Mouse (Mus musculus) CD4-positive, CD25-positive, alpha-beta regulatory T cell, adult 4 months (primary cell): ENCODE data around the gene Kif3c. TPM values are rescaled to one million over a fixed set of nuclear protein-coding genes. Genes with fewer than 3 reads are reported as not detected.

Experiments
- ATAC-seq: one replicate; pipeline ENCODE4 v1.8.0; 2017
- polyA plus RNA-seq, 2 experiments: library from polyadenylated mRNA; unstranded; fragments of 100-300 nt; shearing (Covaris generic); gene quantifications; one replicate each; pipeline ENCODE4 v1.2.1; 2017

The Kif3c gene
- polyA plus RNA-seq, 2 experiments from 2014 or later = 2.6 to 3.3 TPM

DNA sequence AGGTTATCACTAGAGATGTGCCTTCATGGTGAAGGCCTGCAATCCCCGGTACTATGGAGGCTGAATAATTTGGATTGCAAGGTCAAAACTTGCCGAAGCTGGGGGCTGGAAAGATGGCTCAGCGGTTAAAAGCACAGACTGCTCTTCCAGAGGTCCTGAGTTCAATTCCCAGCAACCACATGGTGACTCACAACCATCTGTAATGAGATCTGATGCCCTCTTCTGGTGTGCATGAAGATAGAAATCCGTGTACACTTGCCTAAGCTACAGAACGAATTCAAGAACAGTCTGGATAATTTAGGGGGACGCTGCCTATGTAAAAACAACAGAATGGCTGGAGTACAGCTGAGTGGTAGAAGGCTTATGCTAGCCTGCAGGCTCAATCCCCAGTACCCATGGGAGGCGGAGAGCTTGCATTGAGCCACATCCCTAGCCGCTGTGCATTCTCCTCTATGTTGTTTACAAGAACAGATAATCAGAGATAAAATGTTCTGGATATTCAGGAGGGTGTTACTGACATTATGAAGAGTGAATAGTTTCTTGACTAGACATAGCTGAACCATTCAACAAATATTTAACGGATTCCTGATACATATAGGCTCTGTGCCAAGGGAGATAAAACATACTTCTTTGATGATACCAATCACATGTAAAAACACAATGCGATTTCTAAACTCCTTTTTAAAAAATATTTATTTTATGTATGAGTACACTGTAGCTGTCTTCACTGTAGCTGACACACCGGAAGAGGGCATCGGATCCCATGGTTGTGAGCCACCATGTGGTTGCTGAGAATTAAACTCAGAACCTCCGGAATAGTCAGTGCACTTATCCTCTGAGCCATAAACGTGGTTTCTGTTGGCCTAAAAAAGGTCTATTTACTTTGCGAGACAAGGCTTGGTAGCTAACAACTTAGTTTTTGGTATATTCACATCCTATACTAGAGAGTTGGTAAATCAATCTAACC, 60.7 kb downstream of the Kif3c start:
- peak; percentile 22 for ATAC-seq

DNA sequence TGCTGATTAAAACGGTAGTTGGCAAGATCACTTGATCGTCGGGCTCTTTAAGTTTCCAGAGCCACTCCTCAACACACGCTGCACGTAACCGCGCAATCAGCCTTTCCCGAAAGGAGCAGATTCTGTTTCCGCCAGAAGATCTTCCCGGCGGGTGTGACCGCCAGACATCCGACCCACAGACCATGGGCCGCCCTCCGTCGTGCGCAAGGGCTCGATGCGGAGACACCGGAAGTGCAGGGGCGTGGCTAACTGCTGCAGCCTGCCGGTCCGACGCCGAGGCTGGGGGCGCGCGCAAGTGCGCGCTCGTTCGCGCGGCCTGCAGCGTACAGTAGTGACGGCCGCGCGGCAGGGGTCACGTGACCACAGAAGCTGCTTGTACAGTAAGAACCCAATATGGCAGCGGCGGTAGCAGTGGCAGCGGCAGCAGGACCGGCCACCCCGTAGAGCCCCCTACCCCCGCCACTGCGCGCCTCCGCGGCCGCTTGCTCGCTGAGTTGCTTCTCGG, 61.6 kb downstream of the Kif3c start, which contains the start of gene Asxl2:
TSS of gene Asxl2 (plus strand) at position 328 of the 505 bp plus-strand sequence.
- peak; percentile 80 for ATAC-seq

DNA sequence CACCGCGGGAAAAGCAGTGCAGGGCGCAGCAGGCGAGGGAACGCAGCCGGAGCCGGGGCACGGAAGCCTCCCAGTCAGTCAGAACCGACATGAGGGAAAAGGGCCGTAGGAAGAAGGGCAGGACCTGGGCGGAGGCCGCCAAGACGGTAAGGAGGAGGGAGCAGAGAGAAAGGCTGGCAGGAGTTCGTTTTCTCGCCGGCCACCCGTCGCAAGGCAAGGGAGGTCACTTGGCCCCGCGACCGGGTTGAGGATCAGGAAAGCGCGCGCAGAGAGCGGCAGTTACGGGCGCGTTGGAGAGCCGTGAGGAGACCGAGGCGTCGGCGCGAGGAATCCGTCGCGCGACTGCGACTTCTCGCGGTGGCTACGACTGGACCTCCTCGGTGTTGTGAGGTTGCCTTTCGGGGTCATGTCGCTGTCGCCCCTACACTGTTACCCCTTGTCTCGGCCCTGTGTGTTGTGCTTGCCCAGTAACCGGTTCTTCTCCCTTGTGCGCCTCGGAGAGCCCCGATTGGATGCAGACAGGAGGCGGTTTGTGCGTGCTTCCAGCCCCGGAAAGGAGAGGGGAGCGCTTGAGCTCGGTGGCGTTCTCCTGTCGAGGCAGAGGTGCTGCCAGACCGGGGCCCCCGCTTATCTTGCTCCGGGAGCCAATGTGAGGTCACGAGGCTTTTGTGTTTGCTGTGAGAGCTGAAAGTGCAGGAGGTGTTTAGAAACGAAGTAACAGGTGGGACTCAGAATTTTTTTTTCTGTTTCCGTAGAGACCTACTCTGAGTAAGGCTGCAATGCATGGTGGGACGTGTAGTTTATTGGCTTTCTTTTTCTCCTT, 62.3 kb downstream of the Kif3c start:
- ATAC-seq = peak; percentile 60

DNA sequence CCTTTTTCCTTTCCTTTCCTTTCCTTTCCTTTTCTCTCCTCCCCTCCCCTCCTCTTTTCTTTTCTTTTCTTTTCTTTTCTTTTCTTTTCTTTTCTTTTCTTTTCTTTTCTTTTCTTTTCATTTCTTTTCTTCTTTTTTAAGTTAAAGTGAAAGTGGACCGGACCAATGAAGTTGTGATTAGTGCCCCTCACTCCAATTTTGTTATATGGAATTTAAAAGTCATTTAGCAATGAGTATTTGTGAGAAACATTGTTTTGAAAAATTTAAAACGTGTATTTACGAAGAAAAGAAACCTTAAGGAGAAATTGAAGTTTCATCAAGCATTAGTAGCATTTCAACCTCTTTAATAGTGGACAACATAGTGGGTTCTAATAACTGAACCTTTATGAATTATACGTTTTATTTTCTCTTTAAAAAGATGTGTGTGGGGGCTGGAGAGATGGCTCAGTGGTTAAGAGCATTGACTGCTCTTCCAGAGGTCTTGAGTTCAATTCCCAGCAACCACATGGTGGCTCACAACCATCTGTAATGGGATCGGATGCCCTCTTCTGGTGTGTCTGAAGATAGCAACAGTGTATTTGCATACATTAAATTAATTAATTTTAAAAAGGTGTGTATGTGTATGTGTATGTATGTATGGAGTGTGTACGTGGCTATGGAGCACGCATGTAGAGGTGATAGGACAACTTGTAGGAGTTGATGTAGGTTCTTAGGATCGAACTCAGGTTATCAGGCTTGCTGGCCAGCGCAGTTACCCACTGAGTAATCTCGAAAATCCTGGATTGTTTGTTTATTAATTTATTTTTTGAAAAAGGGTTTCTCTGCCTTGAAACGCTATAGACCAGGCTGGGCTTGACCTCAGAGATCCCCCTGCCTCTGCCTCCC, 63.2 kb downstream of the Kif3c start:
- ATAC-seq = no peak

DNA sequence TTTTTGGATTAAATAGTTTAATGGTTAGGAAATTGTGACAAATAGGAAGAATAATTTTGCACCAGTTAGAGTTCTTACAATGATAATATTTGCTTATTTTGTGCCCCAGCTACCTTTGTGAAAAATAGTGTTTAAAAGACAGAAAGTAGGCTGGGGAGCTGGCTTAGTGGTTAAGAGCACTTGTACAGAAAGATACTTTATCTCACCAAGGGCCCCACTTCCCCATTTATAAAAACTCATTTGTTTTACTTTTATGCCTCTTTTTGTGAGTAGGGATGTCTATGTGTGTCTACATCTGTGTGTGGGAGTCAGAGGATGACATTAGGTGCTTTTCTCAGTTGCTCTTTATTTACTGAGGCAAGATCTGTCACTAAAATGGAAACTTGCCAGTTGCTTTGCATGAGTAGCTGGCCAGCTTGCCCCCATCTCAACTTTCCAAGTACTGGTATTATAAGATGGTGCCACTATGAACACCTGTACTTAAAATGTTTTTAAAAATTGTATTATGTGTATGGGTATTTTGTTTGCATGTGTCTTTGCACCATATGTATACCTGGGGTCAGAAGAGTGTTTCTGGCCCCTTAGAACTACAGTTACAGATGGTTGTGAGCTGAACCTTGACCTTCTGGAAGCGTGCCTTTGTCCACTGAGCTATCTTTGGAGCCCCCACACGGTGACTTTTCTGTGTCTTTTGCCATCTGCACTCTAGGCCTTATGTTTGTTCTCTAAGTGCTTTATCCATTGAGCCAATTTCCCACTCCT, 64.9 kb downstream of the Kif3c start:
- ATAC-seq = no peak

DNA sequence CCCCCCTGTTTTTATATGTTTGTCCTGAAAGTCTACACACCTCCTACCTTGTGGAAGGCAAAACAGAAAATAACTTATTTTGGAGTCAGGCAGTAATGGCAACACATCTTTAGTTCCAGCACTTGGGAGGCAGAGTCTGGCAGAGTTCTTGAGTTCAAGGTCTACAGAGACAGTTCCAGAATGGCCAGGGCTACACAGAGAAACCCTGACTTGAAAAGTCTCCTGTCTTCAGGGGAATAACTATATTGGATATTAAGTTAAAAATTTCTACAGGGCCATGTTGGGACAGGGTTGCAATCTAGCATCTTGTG, 65.5 kb downstream of the Kif3c start:
- no peak for ATAC-seq

DNA sequence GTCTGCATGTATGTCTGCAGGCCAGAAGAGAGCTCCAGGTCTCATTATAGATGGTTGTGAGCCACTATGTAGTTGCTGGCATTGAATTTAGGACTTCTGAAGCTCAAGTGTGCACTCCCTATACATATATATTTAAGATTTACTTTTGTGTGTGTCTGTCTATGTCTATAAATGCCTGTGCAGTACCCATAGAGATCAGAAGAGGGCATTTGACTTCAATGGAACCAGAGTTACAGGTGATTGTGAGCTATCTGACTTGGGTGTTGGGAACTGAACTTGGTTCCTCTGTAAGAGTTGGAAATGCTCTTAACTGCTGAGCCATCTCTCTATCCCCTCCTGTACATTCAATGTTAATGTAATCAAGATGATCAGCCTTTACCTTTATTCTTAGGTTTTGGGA, 66.1 kb downstream of the Kif3c start:
- ATAC-seq = no peak

DNA sequence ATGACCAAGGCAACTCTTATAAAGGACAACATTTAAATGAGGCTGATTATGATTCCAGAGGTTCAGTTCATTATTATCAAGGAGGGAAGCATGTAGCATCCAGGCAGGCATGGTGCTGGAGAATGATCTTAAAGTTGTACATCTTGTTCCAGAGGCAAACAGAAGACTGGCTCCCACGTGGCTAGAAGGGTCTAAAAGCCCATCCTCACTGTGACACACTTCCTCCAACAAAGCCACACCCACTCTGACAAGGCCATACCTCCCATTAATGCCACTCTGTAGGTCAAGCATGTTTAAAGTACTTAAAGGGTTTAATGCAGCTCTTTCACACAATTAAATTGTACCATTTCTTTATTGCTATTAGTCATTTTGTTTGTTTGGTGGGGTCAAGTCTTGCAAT, 68.8 kb downstream of the Kif3c start:
- ATAC-seq = no peak

DNA sequence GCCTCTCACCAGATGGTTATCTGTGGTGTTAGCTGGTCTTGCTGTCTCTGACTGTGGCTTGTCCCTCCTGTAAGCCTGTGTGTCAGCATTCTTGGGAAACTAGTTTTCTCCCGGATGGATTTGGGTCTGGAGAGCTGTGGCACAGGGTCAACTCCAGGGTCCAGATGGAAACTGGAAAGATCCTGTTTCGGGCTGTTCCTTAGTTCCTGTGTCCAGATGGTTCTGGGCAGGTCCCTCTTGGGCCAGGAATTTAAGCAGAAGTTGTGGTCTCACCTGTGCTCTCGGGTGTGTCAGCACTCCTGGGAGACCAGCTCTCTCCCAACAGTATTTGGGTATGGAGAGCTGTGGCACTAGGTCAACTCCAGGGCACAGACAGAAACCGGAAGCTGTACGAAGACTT, 71.5 kb downstream of the Kif3c start:
- no peak for ATAC-seq

DNA sequence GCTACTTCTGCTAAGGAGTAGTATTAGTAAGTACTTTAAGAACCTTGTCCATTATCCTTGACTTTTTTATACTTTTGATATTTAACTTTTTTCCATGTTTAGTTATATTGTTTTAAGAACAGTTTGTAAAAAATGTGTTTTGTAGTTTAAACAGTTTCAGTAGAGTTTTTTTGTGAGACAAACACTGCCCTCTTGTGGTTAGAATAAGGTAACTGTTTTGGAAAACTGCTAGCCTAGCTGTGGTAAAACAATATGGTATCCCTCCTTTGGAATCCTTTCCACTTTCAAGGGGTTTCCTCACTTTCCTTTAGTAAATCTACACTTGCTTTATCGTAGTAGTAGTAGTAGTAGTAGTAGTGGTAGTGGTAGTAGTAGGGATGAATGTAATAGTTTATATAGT, 72.9 kb downstream of the Kif3c start:
- ATAC-seq = peak; percentile 21

DNA sequence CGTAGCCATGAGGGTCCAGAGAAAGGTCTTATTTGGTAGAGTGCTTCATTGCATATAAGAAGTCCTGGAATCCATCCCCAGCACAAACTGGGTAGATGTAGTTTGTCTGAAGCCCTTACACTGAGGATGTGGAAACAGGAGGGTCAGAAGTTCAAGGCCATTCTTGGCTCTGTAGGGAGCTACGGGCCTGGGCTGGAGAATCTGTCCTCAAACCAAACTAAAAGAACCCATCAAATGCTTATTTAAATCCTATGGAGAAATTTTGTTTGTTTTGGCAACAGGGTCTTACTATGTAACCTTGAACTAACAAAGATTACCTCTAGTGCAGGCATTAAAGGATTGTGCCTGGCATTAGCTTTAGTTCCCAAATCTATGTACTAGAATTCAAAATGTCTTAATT, 76.0 kb downstream of the Kif3c start:
- ATAC-seq = peak; percentile 13

DNA sequence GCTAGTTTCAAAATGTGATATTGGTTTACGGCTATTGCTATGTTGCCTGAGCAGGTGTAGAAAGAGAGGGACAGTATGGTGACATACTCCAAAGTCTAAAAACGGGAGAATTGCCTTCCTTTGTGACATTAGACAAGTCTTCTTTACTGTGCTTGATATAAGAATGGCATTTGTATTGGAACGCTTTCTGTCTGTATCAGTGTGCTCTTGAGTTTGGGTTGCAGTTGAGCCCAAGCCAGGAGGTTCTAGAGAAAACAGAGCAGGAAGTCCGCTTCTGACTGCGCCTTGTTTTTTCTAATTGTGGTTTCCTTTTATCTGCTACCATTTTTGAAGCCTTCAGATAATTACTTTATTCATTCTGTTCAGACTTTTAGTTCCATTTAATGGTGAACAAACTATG, 76.4 kb downstream of the Kif3c start:
- ATAC-seq = peak; percentile 87

DNA sequence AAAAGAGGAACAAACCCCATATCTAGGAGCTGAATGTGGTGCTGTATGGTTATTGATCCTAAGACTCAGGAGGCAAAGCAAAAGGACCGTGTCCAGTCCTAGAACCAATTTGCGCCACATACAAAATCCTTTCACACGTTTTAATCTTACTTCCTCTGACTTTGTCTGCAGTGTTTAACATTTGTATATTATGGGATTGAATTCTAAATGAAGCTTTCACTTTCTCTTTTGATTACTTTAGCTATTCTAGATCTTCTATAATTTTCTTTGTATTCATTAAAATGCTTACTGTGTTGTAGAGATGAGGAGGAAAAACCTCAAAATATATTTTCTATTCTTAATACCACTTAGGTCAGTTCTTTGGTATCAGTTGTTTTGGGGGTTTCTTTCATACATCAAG, 88.6 kb downstream of the Kif3c start:
- peak; percentile 79 for ATAC-seq

Other genes with a start within 250 kb of the Kif3c start
- 10 to 100 TPM; 43.1 to 54.8 TPM for gene Rab10, start 55.2 kb upstream of the Kif3c start, polyA plus RNA-seq
- gene Asxl2, start 61.7 kb downstream of the Kif3c start, polyA plus RNA-seq = 10 to 100 TPM; 55.6 to 64.8 TPM
- 10 to 100 TPM; 25.4 to 28.0 TPM for gene Dtnb, start 207.2 kb downstream of the Kif3c start, polyA plus RNA-seq